Mouse (Mus musculus) ES-Bruce4 (cell line): Measurements from ENCODE around the gene Ocrl.

Source experiments
- CTCF ChIP-seq: IDR thresholded peaks from one replicate; pipeline ENCODE4 v1.8.1; 2011; ENCODE audit warnings: low read depth, low read length
- POLR2A ChIP-seq: IDR thresholded peaks from one replicate; pipeline ENCODE4 v1.8.1; 2011; ENCODE audit warnings: low read length; ENCODE audit not compliant: insufficient read depth

GRCm38 (mm10) chrX:47937740-47938139 is 25.6 kb downstream of the Ocrl start:
- TF ChIP-seq CTCF (no peak), POLR2A (no peak)
